Mouse (Mus musculus): Measurements from ENCODE around the gene Olfr1414. TPM values are rescaled to one million over a fixed set of nuclear protein-coding genes. Genes with fewer than 3 reads are reported as not detected.

Gene Olfr1414
- not detected in 2 replicates for total RNA-seq (2014; rRNA removed)
- polyA plus RNA-seq (2015; fragmentation: Nextera tagmentation; extraction: Ambion mirVana), result not detected in 2 replicates

GRCm38 (mm10) chr1:92518561-92518960 is at the start of gene Olfr1414:
Olfr1414 (minus strand) TSS chr1:92518661.
- H3K27ac ChIP-seq (ENCODE audit: low read depth, low read length), result no peak within 1 kb of the TSS
- H3K27me3 ChIP-seq (ENCODE audit: insufficient read depth, low read length), result no peaks in the 10 kb centered on the region; the same call in 1 of the 2 replicates
- no peaks in the 10 kb centered on the region for H3K36me3 ChIP-seq (ENCODE audit: insufficient read depth)
- TF ChIP-seq CTCF (IDR thresholded peaks at IDR 0.05; ENCODE audit: low read depth), result no peak
- no peak within 1 kb of the TSS for H3K4me3 ChIP-seq (ENCODE audit: low read depth, low read length)
- DNase-seq (no peak), ATAC-seq (no peak)
- H3K9me3 ChIP-seq (ENCODE audit: low read length), result no peaks in the 10 kb centered on the region
- no peak within 1 kb of the TSS for H3K9ac ChIP-seq
- H3K4me2 ChIP-seq (ENCODE audit: low read depth), result no peak within 1 kb of the TSS
- H3K4me1 ChIP-seq (ENCODE audit: insufficient read depth), result peaks cover 4% of the 10 kb centered on the region; the same call in 1 of the 2 replicates
- WGBS, result 77% methylated on average over 3 of the region's 3 CpGs

- no peaks in the 10 kb centered on the region; the same call in 1 of the 2 replicates for H3K27me3 ChIP-seq (ENCODE audit: insufficient read depth, low read length)
- no peaks in the 10 kb centered on the region for H3K4me1 ChIP-seq (ENCODE audit: insufficient read depth)
- no peaks in the 10 kb centered on the region for H3K9me3 ChIP-seq (ENCODE audit: low read length)
- DNase-seq, result no peak
- H3K9ac ChIP-seq, result no peak overlapping the region
- no peak overlapping the region for H3K4me3 ChIP-seq (ENCODE audit: low read depth, low read length)
- no peak overlapping the region for H3K27ac ChIP-seq (ENCODE audit: low read depth, low read length)
- no peak overlapping the region for H3K4me2 ChIP-seq (ENCODE audit: low read depth)
- WGBS, result 75% methylated on average over 2 of the region's 2 CpGs
- no peaks in the 10 kb centered on the region for H3K36me3 ChIP-seq (ENCODE audit: insufficient read depth)
- no peak for TF ChIP-seq CTCF (IDR thresholded peaks at IDR 0.05; ENCODE audit: low read depth)
- no peak for ATAC-seq
Measured at GRCm38 (mm10) chr1:92545929-92546328, 27.5 kb upstream of the Olfr1414 start.

DNA sequence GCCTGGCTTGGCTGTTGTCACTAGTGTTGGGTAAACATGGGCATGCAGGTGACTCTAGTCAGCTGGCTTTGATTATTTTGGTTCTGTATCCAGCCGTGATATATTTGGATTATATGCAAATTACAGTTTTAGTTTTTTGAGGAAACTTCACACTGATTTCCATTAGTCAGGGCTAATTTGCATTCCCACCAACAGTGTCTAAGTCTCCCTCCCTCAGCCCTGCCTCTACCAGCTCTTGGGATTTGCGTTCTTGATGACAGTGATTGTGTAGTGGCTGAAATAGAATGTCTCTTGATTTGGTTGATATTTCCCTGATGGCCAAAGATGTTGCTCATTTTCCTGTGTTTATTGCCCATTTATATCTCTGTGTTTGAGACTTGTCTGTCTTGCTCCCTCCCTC is 20.6 kb upstream of the Olfr1414 start:
- Histone ChIP-seq H3K36me3 (ENCODE audit: insufficient read depth) (no peaks in the 10 kb centered on the region), H3K4me2 (ENCODE audit: low read depth) (no peak overlapping the region), H3K9me3 (ENCODE audit: low read length) (no peaks in the 10 kb centered on the region), H3K27me3 (ENCODE audit: insufficient read depth, low read length) (no peaks in the 10 kb centered on the region; the same call in 1 of the 2 replicates), H3K4me1 (ENCODE audit: insufficient read depth) (no peaks in the 10 kb centered on the region), H3K27ac (ENCODE audit: low read depth, low read length) (no peak overlapping the region), H3K9ac (no peak overlapping the region), H3K4me3 (ENCODE audit: low read depth, low read length) (no peak overlapping the region)
- 38% methylated on average over 2 of the region's 2 CpGs for WGBS
- ATAC-seq (peak; percentile 87), DNase-seq (peak; percentile 7)
- no peak for TF ChIP-seq CTCF (IDR thresholded peaks at IDR 0.05; ENCODE audit: low read depth)

DNA sequence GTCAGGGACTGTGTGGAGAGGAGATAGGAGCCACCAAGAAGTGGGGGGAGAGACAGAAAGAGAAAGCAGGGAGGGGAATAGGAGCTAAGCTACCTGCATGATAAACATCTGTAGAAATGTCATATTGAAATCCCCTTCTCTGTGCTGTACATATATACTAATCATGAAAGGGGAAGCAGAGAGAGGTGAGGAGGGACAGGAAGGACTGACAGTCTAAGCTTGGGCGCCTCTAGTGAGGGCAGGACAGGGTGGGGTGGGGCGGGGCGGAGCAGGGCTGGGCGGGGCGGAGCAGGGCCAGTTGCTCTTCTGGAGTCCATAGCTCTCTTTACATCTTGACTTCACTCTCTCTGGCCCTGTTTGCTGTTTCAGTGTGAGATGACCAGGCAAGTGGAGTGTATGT is 18.5 kb upstream of the Olfr1414 start:
- Histone ChIP-seq H3K27ac (ENCODE audit: low read depth, low read length) (no peak overlapping the region), H3K36me3 (ENCODE audit: insufficient read depth) (no peaks in the 10 kb centered on the region), H3K27me3 (ENCODE audit: insufficient read depth, low read length) (no peaks in the 10 kb centered on the region), H3K4me1 (ENCODE audit: insufficient read depth) (no peaks in the 10 kb centered on the region), H3K9me3 (ENCODE audit: low read length) (no peaks in the 10 kb centered on the region), H3K9ac (no peak overlapping the region), H3K4me3 (ENCODE audit: low read depth, low read length) (no peak overlapping the region), H3K4me2 (ENCODE audit: low read depth) (no peak overlapping the region)
- ATAC-seq (no peak), DNase-seq (no peak)
- WGBS, result 58% methylated on average over 5 of the region's 5 CpGs
- no peak for TF ChIP-seq CTCF (IDR thresholded peaks at IDR 0.05; ENCODE audit: low read depth)

GRCm38 (mm10) chr1:92523764-92524163 is 5.3 kb upstream of the Olfr1414 start:
- DNase-seq (peak; percentile 18), ATAC-seq (peak; percentile 73)
- WGBS, result 74% methylated on average over 3 of the region's 3 CpGs
- Histone ChIP-seq H3K27ac (ENCODE audit: low read depth, low read length) (no peak overlapping the region), H3K4me3 (ENCODE audit: low read depth, low read length) (no peak overlapping the region), H3K4me2 (ENCODE audit: low read depth) (no peak overlapping the region), H3K4me1 (ENCODE audit: insufficient read depth) (peaks cover 4% of the 10 kb centered on the region; the same call in 1 of the 2 replicates), H3K9me3 (ENCODE audit: low read length) (no peaks in the 10 kb centered on the region), H3K27me3 (ENCODE audit: insufficient read depth, low read length) (no peaks in the 10 kb centered on the region), H3K36me3 (ENCODE audit: insufficient read depth) (no peaks in the 10 kb centered on the region), H3K9ac (no peak overlapping the region)
- no peak for TF ChIP-seq CTCF (IDR thresholded peaks at IDR 0.05; ENCODE audit: low read depth)

DNA sequence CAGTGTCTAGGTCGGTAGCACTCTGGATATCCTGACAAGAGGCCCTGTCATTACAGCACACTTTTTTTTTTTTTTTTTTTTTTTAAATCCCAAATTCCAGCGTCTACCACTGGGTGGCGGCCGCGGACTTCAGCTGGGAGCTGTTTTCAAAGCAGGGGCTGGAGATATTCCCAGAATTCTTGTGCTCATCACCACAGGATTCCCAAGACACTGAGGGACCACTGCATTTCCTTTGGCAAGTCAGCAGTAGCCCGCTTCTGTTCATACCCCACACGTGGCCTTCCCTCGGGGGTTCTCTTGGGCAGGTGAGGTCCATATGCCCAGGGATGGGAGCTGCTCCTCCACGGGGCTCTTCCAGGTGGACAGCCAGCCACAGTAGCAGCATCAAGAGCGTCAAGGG is 2.9 kb upstream of the Olfr1414 start:
- Histone ChIP-seq H3K9me3 (ENCODE audit: low read length) (no peaks in the 10 kb centered on the region), H3K9ac (no peak overlapping the region)

GRCm38 (mm10) chr1:92519046-92519445 is 585 bp upstream of the Olfr1414 start:
- ATAC-seq, result no peak
- no peak overlapping the region for H3K27ac ChIP-seq (ENCODE audit: low read depth, low read length)
- peaks cover 4% of the 10 kb centered on the region; the same call in 1 of the 2 replicates for H3K4me1 ChIP-seq (ENCODE audit: insufficient read depth)
- no peak for TF ChIP-seq CTCF (IDR thresholded peaks at IDR 0.05; ENCODE audit: low read depth)
- no peak overlapping the region for H3K4me3 ChIP-seq (ENCODE audit: low read depth, low read length)
- H3K9ac ChIP-seq, result no peak overlapping the region
- no peaks in the 10 kb centered on the region; the same call in 1 of the 2 replicates for H3K27me3 ChIP-seq (ENCODE audit: insufficient read depth, low read length)
- DNase-seq, result no peak
- no peak overlapping the region for H3K4me2 ChIP-seq (ENCODE audit: low read depth)
- 90% methylated on average over 6 of the region's 6 CpGs for WGBS
- no peaks in the 10 kb centered on the region for H3K36me3 ChIP-seq (ENCODE audit: insufficient read depth)
- H3K9me3 ChIP-seq (ENCODE audit: low read length), result no peaks in the 10 kb centered on the region

More for the DNA sequence above, 2.9 kb upstream of the Olfr1414 start:
- H3K27ac ChIP-seq (ENCODE audit: low read depth, low read length), result 0 out of 2 replicates have a peak overlapping the region, but pooled peaks have one; percentile 21
- peak; percentile 86 for DNase-seq
- H3K4me3 ChIP-seq (ENCODE audit: low read depth, low read length), result no peak overlapping the region
- no peaks in the 10 kb centered on the region for H3K36me3 ChIP-seq (ENCODE audit: insufficient read depth)
- 17% methylated on average over 10 of the region's 10 CpGs for WGBS
- H3K27me3 ChIP-seq (ENCODE audit: insufficient read depth, low read length), result no peaks in the 10 kb centered on the region
- TF ChIP-seq CTCF (IDR thresholded peaks at IDR 0.05; ENCODE audit: low read depth), result peak; percentile 83
- peak overlapping the region; percentile 26; the same call in 1 of the 2 replicates for H3K4me2 ChIP-seq (ENCODE audit: low read depth)
- ATAC-seq, result peak; percentile 72
- H3K4me1 ChIP-seq (ENCODE audit: insufficient read depth), result peaks cover 4% of the 10 kb centered on the region; the same call in 1 of the 2 replicates
